Mouse (Mus musculus): ENCODE data around the gene Atg2b. TPM values are rescaled to one million over a fixed set of nuclear protein-coding genes. Genes with fewer than 3 reads are reported as not detected.
A peak's percentile ranks its signal among the peaks of the same experiment; 100 is the strongest.

Atg2b gene
- polyA plus RNA-seq, 1 experiment from 2014 or later = 11.6 TPM

GRCm38 (mm10) chr12:105606881-105607280, 78.1 kb downstream of the Atg2b start:
- Histone ChIP-seq H3K4me3 (ENCODE audit: low read depth, low read length) (no peak overlapping the region), H3K36me3 (ENCODE audit: control insufficient read depth, insufficient read depth, low read length) (no peaks in the 10 kb centered on the region), H3K4me2 (no peak overlapping the region), H3K4me1 (ENCODE audit: control insufficient read depth, insufficient read depth, low read length) (peaks cover 14% of the 10 kb centered on the region), H3K27me3 (ENCODE audit: control insufficient read depth, insufficient read depth, low read length) (peaks cover 19% of the 10 kb centered on the region), H3K27ac (ENCODE audit: low read depth, low read length) (no peak overlapping the region), H3K9me3 (ENCODE audit: control insufficient read depth, low read length) (no peaks in the 10 kb centered on the region), H3K9ac (ENCODE audit: low read length) (no peak overlapping the region)
- ATAC-seq (ENCODE audit: low FRiP score) (no peak), DNase-seq (ENCODE audit: low spot score, missing footprints) (no peak)
- WGBS = 80% methylated on average over 4 of the region's 4 CpGs

DNA sequence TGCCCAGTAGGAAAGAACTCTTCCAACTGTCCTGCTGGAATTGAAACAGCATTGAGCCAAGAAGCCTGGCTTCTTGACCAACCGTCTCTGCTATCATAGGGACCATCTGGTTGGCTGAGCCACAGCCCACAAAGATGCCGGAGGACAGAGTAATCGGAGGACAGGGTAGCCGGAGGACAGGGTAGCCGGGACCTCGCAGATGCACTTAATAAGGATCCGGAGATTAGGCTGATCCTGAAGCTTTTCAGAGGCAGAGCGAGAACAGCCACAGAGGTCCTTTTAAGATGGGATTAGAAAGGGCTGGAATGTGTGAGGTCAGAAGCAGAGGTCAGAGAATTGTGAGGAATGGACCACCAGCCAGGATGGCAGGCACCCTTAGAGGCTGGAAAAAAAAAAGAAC, 79.8 kb downstream of the Atg2b start:
- no peak overlapping the region for H3K4me3 ChIP-seq (ENCODE audit: low read depth, low read length)
- H3K4me1 ChIP-seq (ENCODE audit: control insufficient read depth, insufficient read depth, low read length) = peaks cover 14% of the 10 kb centered on the region
- H3K36me3 ChIP-seq (ENCODE audit: control insufficient read depth, insufficient read depth, low read length) = no peaks in the 10 kb centered on the region
- peaks cover 19% of the 10 kb centered on the region for H3K27me3 ChIP-seq (ENCODE audit: control insufficient read depth, insufficient read depth, low read length)
- ATAC-seq (ENCODE audit: low FRiP score) (peak; percentile 74; the same call in 1 of the 2 replicates), DNase-seq (ENCODE audit: low spot score, missing footprints) (peak; percentile 88)
- H3K4me2 ChIP-seq = no peak overlapping the region
- 4% methylated on average over 8 of the region's 8 CpGs for WGBS
- H3K9ac ChIP-seq (ENCODE audit: low read length) = no peak overlapping the region
- no peak overlapping the region for H3K27ac ChIP-seq (ENCODE audit: low read depth, low read length)
- H3K9me3 ChIP-seq (ENCODE audit: control insufficient read depth, low read length) = no peaks in the 10 kb centered on the region

DNA sequence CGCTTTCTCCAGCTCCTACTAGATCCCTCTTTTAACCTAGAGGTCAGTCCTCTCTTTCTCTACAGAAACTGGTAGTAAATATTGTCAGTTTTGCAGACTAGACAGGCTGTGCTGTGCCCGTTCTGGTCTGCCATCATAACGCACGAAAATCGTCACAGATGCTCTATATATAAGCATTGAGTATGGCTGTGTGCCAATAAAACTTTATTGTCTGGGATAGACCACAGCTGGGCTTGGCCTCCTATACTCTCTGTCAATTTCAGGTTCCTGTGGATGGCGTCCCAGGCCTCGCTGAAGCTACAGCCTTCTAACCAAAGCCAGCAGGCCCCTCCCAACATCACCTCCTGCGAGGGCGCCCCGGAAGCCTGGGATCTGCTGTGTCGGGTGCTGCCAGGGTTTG, 81.1 kb downstream of the Atg2b start:
- 91% methylated on average over 11 of the region's 11 CpGs for WGBS
- peaks cover 14% of the 10 kb centered on the region for H3K4me1 ChIP-seq (ENCODE audit: control insufficient read depth, insufficient read depth, low read length)
- H3K9me3 ChIP-seq (ENCODE audit: control insufficient read depth, low read length) = no peaks in the 10 kb centered on the region
- no peak overlapping the region for H3K4me3 ChIP-seq (ENCODE audit: low read depth, low read length)
- no peak overlapping the region for H3K9ac ChIP-seq (ENCODE audit: low read length)
- DNase-seq (ENCODE audit: low spot score, missing footprints) (peak; percentile 54), ATAC-seq (ENCODE audit: low FRiP score) (no peak)
- H3K4me2 ChIP-seq = no peak overlapping the region
- H3K27ac ChIP-seq (ENCODE audit: low read depth, low read length) = no peak overlapping the region
- peaks cover 19% of the 10 kb centered on the region for H3K27me3 ChIP-seq (ENCODE audit: control insufficient read depth, insufficient read depth, low read length)
- no peaks in the 10 kb centered on the region for H3K36me3 ChIP-seq (ENCODE audit: control insufficient read depth, insufficient read depth, low read length)

DNA sequence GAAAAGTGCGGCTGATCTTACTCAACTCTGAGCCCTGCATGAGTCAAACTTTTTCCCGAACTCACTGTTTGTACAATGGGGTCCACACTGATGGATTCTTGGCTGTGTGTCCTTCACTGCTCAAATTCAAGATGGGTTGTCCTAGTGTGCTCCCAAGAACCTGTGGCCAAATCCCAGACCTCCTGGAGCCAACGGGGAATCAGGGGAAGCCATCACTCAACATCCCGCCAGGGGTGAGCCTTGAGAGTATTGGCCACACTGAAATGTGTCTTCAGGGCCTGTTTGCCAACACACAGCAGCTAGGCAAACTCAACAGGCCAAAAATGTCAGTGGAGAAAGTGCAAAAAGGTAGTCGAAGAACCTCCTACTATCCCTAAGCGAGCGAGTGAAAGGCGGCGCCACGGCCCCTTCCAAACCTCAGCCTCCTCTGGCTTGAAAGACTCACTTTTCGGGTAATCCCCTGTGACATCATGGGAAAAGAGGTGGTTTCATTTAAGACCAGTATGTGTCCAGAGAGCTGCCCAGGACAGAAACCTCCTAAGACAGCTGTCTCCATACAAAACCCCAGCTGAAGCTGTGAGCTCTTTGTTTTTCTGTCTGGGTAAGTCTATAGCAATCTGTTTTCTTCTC, 82.3 kb downstream of the Atg2b start, which contains the start of gene Bdkrb1:
TSS of gene Bdkrb1 (plus strand) at position 505 of the 630 bp plus-strand sequence.
- H3K4me1 ChIP-seq (ENCODE audit: control insufficient read depth, insufficient read depth, low read length) = peaks cover 14% of the 10 kb centered on the region
- H3K4me2 ChIP-seq = no peak within 1 kb of the TSS
- WGBS = 87% methylated on average over 11 of the region's 11 CpGs
- no peak within 1 kb of the TSS for H3K4me3 ChIP-seq (ENCODE audit: low read depth, low read length)
- H3K36me3 ChIP-seq (ENCODE audit: control insufficient read depth, insufficient read depth, low read length) = no peaks in the 10 kb centered on the region
- DNase-seq (ENCODE audit: low spot score, missing footprints) = peak; percentile 79
- peaks cover 16% of the 10 kb centered on the region for H3K27me3 ChIP-seq (ENCODE audit: control insufficient read depth, insufficient read depth, low read length)
- H3K27ac ChIP-seq (ENCODE audit: low read depth, low read length) = no peak within 1 kb of the TSS
- H3K9me3 ChIP-seq (ENCODE audit: control insufficient read depth, low read length) = no peaks in the 10 kb centered on the region
- no peak for ATAC-seq (ENCODE audit: low FRiP score)
- H3K9ac ChIP-seq (ENCODE audit: low read length) = no peak within 1 kb of the TSS

DNA sequence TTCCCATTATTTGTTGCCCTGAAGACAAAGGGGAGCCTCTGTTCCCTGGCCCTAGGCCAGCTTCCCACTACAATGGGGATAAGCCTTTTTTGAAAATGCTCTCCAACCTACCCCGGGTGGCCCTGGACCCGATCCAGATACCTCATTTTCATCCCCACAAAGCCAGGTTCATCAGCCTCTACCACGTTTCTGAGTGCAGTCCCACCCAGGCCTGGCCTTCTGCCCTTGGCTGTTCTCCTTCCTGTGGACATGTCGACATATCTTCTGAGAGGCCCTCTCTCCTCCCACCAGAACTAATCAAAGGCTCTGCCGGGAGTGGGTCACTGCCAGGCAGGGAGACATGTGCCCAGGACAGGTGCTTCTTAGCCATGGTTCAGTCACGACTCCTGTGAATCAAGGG, 83.4 kb downstream of the Atg2b start:
- H3K27me3 ChIP-seq (ENCODE audit: control insufficient read depth, insufficient read depth, low read length) = peaks cover 11% of the 10 kb centered on the region

GRCm38 (mm10) chr12:105599098-105599497, 85.9 kb downstream of the Atg2b start:
- 54% methylated on average over 5 of the region's 5 CpGs for WGBS
- DNase-seq (ENCODE audit: low spot score, missing footprints) (no peak), ATAC-seq (ENCODE audit: low FRiP score) (no peak)
- Histone ChIP-seq H3K27me3 (ENCODE audit: control insufficient read depth, insufficient read depth, low read length) (peaks cover 2% of the 10 kb centered on the region), H3K9ac (ENCODE audit: low read length) (no peak overlapping the region), H3K36me3 (ENCODE audit: control insufficient read depth, insufficient read depth, low read length) (no peaks in the 10 kb centered on the region), H3K4me1 (ENCODE audit: control insufficient read depth, insufficient read depth, low read length) (no peaks in the 10 kb centered on the region; the same call in 1 of the 2 replicates), H3K9me3 (ENCODE audit: control insufficient read depth, low read length) (no peaks in the 10 kb centered on the region), H3K4me3 (ENCODE audit: low read depth, low read length) (no peak overlapping the region), H3K27ac (ENCODE audit: low read depth, low read length) (no peak overlapping the region), H3K4me2 (no peak overlapping the region)

More for the DNA sequence above, 83.4 kb downstream of the Atg2b start:
- no peak overlapping the region for H3K4me3 ChIP-seq (ENCODE audit: low read depth, low read length)
- no peaks in the 10 kb centered on the region for H3K36me3 ChIP-seq (ENCODE audit: control insufficient read depth, insufficient read depth, low read length)
- WGBS = 72% methylated on average over 6 of the region's 6 CpGs
- H3K9ac ChIP-seq (ENCODE audit: low read length) = no peak overlapping the region
- H3K4me1 ChIP-seq (ENCODE audit: control insufficient read depth, insufficient read depth, low read length) = peaks cover 14% of the 10 kb centered on the region
- peak; percentile 78 for DNase-seq (ENCODE audit: low spot score, missing footprints)
- H3K27ac ChIP-seq (ENCODE audit: low read depth, low read length) = no peak overlapping the region
- no peaks in the 10 kb centered on the region for H3K9me3 ChIP-seq (ENCODE audit: control insufficient read depth, low read length)
- ATAC-seq (ENCODE audit: low FRiP score) = no peak
- H3K4me2 ChIP-seq = no peak overlapping the region

GRCm38 (mm10) chr12:105598503-105598902, 86.5 kb downstream of the Atg2b start:
- no peaks in the 10 kb centered on the region for H3K9me3 ChIP-seq (ENCODE audit: control insufficient read depth, low read length)
- H3K4me3 ChIP-seq (ENCODE audit: low read depth, low read length) = no peak overlapping the region
- WGBS = 88% methylated on average over 10 of the region's 10 CpGs
- no peaks in the 10 kb centered on the region for H3K36me3 ChIP-seq (ENCODE audit: control insufficient read depth, insufficient read depth, low read length)
- no peak overlapping the region for H3K4me2 ChIP-seq
- H3K9ac ChIP-seq (ENCODE audit: low read length) = no peak overlapping the region
- no peak overlapping the region for H3K27ac ChIP-seq (ENCODE audit: low read depth, low read length)
- no peak for ATAC-seq (ENCODE audit: low FRiP score)
- no peak for DNase-seq (ENCODE audit: low spot score, missing footprints)
- no peaks in the 10 kb centered on the region; the same call in 1 of the 2 replicates for H3K4me1 ChIP-seq (ENCODE audit: control insufficient read depth, insufficient read depth, low read length)
- peaks cover 2% of the 10 kb centered on the region for H3K27me3 ChIP-seq (ENCODE audit: control insufficient read depth, insufficient read depth, low read length)

- Histone ChIP-seq H3K9ac (ENCODE audit: low read length) (no peak overlapping the region), H3K4me2 (no peak overlapping the region), H3K27ac (ENCODE audit: low read depth, low read length) (no peak overlapping the region), H3K27me3 (ENCODE audit: control insufficient read depth, insufficient read depth, low read length) (no peaks in the 10 kb centered on the region; the same call in 1 of the 2 replicates), H3K36me3 (ENCODE audit: control insufficient read depth, insufficient read depth, low read length) (no peaks in the 10 kb centered on the region), H3K9me3 (ENCODE audit: control insufficient read depth, low read length) (no peaks in the 10 kb centered on the region), H3K4me1 (ENCODE audit: control insufficient read depth, insufficient read depth, low read length) (no peaks in the 10 kb centered on the region; the same call in 1 of the 2 replicates), H3K4me3 (ENCODE audit: low read depth, low read length) (no peak overlapping the region)
- ATAC-seq (ENCODE audit: low FRiP score) (no peak), DNase-seq (ENCODE audit: low spot score, missing footprints) (peak; percentile 33)
- WGBS = 80% methylated on average over 8 of the region's 8 CpGs
Measured at GRCm38 (mm10) chr12:105597135-105597534, 87.9 kb downstream of the Atg2b start.

GRCm38 (mm10) chr12:105593471-105593870, 91.5 kb downstream of the Atg2b start:
- DNase-seq (ENCODE audit: low spot score, missing footprints) (peak; percentile 60), ATAC-seq (ENCODE audit: low FRiP score) (no peak)
- H3K4me3 ChIP-seq (ENCODE audit: low read depth, low read length) = no peak overlapping the region
- H3K4me2 ChIP-seq = no peak overlapping the region
- H3K36me3 ChIP-seq (ENCODE audit: control insufficient read depth, insufficient read depth, low read length) = no peaks in the 10 kb centered on the region
- H3K9ac ChIP-seq (ENCODE audit: low read length) = no peak overlapping the region
- H3K4me1 ChIP-seq (ENCODE audit: control insufficient read depth, insufficient read depth, low read length) = no peaks in the 10 kb centered on the region
- no peak overlapping the region for H3K27ac ChIP-seq (ENCODE audit: low read depth, low read length)
- WGBS = 56% methylated on average over 4 of the region's 4 CpGs
- H3K27me3 ChIP-seq (ENCODE audit: control insufficient read depth, insufficient read depth, low read length) = no peaks in the 10 kb centered on the region
- no peaks in the 10 kb centered on the region for H3K9me3 ChIP-seq (ENCODE audit: control insufficient read depth, low read length)

Data from midbrain, embryonic 11.5 days (tissue).